Mouse (Mus musculus): ENCODE measurements around the gene Chrm3.

Gene Chrm3

DNA sequence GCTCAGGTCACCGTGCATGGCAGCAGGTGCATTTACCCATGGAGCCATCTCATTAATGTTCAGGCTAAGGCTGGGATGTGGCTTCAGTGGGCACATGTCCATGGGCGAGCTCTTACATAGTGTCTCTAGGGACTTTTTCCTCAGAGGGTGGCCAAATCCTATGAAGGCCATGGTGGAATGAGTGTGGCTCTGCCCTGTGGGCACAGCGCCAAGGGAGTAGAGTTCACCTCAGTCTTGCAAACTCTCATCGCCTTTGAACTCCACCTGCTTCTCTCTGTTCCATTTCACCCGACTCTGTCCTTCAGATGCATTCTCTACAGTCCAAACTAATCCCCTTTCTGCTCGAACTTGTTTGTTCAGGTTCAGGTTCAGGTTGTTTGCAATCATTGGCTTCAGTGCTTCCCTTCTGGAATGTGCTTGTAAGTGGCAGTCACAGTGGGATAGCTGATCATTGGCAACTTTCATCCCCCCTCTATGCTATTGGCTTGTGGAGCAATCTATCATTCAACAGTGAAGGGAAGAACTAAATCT lies 278.7 kb downstream of the Chrm3 start:
- intact Hi-C loops (cut with DNase I): no loop called here

DNA sequence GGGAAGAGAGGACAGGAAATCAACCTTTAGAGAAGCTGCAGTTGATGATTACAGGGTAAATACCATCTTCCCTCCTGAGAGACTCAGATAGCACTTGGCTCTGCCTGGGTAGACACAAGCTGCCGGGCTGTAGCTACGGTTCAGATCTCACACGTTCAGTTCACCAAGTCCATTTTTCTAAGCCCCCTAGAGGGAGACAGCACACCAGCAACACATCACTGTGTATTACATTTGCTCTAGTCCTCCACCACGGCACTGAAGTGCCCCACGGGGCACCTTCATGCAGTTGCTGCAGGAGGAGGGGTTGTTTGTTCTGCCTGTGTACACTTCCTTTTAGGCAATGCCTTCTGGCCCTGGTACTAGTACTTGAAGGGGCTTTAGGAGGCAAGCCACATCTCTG lies 289.5 kb downstream of the Chrm3 start:
- intact Hi-C loops (cut with DNase I): no loop called here

DNA sequence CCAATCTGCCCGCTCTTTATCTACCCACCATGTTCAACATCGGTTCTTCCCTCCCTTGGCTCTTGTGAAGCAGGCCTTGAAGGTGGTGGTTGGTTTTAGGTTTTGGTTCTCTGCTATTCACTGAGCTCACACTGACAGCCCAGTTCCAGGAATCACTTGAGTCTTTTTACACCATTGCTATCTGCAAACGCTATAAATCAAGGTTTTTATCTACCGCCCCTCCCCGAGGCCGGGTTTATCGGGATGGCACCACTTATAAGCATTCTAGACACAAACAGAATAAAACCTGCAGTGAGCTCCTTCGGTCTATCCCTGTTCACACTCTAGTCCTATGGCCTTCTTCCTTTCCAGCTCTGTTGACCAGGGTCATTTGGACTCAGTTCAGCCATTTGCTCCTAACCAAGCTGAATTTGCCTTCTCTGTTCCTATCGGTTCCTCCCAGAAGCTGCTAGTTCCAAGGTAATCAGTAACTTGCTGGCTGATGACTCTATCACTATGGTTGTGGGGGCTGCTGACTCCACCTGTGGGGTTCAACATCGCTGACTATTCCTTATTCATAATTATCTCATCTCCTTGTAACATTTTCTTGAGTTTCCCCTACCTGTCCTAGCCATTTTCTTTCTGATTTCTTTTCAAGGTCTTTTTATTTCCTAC lies 291.6 kb downstream of the Chrm3 start:
- intact Hi-C loops (cut with DNase I): no loop called here

DNA sequence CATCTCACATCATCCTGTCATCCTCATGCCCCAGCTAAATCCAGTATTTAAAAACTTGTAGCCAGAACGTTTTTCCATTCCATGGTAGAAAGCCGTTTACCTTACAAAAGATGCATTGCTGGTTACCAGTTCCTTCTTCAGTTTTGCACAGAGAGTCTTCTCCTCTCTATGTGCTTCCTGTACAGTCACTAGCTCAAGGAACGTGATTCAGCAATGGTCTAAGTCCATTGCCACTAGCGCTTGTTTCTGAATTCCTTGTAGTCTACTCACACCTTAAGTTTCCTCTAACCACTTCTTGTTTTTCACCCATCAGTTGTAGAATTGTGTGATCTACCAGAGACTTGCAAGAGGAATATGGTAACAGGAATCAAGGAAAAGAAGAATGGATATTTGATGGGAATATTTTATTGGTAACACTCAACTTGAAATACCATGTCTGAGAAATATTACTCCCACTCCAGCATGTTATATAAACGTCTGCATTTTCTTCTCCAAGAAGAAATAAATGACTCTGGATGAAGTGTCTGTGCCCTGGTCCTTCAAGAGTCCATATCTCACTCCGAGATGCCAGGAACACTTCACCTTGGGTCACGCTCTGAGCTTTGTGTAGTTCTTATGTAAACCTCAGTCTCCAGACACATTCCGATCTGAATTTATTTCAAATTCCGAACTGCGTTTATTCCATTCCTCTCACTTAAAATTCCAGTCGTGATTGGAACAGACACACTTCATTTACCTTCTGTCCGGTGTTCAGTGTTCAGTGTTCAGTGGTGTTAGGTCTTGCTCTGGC lies 293.6 kb downstream of the Chrm3 start:
- intact Hi-C loops (cut with DNase I): no loop called here

DNA sequence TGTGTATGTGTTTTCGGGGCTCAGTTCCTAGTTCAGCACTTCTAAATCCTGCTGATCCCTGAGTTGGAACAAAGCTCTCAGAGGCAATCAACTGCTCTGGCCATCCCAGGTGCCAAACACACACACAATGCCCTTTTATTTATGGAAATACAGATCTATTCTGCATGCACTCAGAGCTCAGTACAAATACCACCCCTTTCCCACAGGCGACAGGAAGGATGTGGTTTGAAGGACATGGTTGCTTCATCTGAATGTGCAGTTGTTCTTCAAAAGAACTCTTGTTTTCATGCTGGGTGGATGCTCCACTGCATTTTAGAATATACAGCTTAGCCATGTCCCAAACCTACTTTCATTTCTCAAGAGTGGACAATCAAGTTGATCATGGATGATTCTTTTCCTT lies 294.9 kb downstream of the Chrm3 start:
- intact Hi-C loops (cut with DNase I): no loop called here

DNA sequence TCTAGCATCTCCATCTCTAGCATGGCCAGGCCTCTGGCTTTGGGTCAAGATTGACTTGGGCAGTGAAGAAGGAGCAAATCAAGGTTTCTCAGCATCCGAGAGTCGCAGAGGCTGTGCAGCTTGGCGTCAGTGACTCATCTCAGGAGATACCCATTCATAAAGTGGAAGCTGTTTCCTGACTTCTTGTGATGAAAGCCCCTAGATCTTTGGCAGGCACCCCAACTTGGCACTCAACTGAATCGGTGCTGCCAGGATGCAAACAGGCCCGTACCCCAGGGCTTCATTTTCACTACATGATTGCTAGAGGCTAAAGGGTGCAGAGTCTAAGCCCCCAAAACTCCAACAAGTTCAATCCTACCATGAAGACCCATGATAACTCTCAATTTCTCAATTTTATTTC lies 298.0 kb downstream of the Chrm3 start:
- intact Hi-C loops (cut with DNase I): no loop called here

DNA sequence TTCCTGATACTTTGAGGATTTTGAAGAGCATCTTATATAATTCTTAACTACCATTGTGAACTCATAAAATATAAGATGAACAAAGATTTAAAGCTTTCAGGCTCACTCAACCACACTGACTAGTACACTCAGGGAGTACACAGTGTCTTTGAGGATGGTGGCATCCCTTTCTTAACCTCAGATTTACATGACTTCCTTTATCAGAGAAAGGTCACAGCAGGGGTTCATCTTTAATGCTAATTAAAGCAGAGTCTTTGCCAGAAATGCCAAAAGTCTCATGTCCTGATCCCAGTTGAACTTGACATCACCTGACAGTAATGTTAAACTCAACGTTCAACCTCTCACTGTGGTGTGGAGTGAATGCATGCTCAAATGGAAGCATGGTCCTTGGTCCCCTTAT lies 301.7 kb downstream of the Chrm3 start:
- intact Hi-C loops (cut with DNase I): no loop called here

DNA sequence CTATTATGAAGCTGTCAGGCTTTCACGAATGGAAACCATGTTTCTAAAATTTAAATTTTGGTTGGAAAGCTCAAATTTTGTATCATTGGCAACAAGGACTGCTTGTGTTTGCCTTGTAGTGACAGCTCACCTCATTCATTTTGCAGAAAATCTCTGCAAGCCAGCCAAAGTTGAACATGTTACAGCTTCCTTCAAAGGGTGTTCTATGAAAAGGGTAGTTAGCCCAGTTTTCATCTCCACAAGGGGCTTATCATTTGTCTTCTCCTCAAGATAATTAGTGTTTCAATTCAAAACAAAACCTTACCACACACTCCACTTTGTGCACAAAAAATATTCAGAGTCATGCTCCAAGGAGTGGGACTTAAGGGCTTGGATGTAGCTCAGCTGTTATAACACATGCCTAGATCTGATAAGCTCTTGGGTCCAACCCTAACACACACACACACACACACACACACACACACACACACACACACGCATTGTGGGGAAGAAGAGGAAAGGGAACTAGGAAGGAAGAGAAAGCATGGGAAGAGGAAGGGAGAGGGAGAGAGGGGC lies 302.9 kb downstream of the Chrm3 start:
- intact Hi-C loops (cut with DNase I): no loop called here

DNA sequence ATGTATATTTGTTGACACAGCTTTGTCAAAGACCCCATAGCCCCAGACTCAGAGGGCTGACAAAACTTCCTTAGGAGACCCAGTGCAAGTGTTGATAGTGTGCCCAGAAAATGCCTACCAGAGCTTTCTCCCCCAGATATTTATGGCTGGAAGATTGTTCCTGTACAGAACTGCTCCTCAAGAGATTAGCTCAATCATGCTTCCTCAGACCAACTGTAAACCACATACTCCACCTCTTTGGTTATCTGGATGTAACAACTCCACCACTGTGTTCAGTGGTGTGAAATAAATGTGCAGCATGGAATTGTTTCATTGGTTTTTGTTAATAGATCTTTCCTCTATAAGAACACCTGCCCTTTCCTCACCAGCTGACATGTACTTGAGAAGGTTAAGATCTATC lies 306.6 kb downstream of the Chrm3 start:
- intact Hi-C loops (cut with DNase I): no loop called here

DNA sequence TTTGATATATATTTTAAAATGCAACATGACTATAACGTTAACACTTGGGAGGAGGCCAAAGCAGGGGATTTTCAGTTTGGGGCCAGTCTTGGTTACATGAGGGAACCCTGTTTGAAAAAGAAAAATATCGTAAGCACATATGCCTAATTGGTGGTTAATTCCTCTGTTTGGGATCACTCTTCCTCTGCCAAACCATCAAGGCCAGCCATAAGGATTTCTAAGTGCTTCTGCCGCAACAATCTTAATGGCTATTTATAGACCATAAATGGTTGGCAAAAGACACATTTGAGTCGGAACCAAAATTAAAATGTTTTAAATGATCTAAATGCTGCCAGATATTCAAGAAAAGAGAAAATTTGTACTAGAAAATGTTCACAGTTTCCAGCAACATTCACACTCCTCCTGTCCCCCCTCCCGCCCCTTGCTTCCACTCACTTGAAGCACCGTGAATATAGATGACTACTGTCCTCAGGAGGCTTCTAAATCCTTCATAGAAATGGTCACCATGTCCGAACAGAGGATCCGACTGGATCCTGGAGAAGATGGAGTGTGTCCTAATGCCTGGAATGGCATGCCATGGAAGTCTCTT lies 307.3 kb downstream of the Chrm3 start:
- intact Hi-C loops (cut with DNase I): no loop called here

DNA sequence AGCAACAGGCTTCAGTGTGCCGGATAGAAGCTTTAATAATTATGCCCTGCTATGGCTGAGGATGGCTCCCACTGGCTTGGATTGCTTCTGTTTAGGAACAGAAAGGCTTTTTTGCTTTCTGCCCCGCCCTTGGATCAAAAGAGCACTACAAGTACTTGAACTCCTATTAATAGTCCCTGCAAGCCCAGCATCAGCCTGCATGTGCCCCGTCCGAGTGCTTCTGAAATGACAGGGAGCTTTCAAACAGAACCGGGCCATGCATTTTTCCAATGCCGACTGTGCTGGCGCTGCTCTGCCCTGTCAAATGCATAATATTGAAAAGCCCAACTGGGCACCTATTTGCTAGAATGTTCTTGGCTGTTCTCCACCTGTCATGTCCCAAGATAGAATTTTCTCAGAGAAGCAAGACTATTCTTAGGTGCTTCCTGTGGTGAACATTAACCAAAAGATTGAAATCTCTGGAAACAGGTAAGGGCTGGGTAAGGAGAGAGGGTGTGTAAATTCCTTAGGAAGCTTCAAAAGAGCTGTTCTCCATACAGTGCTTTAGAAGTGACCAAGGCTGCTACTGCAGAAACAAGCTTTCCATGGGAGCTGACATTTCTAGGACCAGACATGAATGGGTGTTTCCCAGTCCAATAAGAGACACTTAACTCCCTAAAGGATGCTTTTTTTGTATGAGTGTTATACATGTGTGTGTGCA lies 314.8 kb downstream of the Chrm3 start:
- intact Hi-C loops (cut with DNase I): no loop called here

DNA sequence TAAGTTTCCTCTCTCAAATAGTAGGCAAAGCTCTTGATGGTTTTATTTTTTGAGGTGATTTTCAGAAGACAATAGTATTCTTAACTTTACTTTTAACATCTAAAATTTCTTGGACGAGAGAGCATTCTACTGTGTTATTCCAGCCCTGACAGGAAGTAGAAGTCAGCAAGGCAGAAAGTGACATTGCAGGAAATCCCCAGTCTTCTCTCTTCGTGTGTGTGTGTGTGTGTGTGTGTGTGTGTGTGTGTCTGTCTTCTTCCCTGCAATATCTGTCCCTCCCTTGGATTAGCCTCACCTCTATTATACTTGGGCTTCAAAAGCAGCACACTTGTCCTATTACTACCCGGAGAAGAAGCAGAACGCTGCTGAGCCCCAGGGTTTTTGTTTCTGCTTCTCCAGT lies 316.6 kb downstream of the Chrm3 start:
- intact Hi-C loops (cut with DNase I): no loop called here

DNA sequence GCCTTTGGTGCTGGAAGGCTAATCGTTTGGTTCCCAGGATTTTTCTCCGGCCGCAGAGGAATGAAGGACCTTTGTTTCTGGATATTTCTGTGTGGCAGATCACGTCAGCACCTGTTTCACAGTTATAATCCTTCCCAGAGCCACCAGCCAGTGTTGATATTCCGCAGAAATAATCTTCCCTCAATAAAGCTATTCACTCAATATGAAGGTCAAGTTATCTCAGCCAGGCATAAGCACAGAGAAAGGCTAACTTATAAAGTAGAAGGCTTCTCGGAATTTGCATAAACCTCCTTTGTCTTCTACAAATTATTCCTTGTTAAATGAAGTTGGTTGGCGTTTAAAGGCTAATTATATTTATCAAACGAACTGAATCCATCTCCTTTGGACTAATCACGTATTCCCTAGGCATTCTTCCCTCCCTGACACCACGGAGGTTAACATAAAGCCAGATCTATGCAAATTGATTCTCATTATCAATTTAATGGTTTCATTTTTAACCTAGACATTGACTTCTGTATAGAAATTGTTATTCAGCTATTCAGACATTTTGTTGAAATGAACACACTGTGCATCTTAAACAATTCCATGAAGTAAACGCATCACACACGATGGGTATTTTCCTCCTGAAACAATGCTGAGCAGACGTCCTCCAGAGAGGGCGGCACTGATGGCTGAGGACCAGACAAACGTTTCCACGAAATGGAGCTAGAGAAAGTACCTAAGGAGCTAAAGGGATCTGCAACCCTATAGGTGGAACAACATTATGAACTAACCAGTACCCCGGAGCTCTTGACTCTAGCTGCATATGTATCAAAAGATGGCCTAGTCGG lies 326.9 kb downstream of the Chrm3 start:
- intact Hi-C loops (cut with DNase I): no loop called here

DNA sequence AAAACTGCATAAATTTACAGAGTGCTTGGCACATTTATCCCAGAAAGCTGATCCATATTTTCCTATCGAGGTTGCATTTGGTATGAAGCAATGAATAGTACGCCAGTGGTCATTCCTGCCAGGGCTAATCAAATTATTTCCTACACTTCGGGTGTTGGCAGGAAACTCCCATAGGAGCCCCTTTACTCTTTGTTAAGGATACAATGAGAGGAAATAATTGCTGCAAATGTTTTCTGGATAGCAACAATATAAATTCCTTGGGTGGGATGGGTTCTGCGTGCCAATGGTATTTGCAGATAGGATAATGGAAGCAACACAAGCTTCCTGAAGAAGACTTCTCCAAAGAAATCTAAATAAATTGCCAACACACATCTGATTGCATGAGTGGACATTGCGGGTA lies 329.1 kb downstream of the Chrm3 start:
- intact Hi-C loops (cut with DNase I): no loop called here

DNA sequence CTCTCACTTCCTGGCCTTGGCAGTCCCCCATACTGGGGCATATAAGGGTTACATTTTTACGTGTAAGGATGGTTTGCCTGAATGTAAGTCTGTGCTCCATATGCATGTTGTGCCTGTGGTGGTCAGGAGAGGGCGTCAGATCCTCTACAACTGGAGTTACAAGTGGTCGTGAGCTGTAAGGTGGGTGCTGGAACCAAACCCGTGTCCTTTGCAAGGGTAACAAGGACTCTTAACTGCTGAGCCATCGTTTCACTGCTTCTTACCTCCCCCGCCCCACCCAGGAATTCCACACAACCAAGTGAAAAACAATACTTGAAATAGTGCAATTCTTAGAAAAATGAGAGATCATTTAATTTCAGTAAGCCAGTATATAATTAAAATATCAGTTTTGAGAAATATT lies 330.7 kb downstream of the Chrm3 start:
- intact Hi-C loops (cut with DNase I): no loop called here

DNA sequence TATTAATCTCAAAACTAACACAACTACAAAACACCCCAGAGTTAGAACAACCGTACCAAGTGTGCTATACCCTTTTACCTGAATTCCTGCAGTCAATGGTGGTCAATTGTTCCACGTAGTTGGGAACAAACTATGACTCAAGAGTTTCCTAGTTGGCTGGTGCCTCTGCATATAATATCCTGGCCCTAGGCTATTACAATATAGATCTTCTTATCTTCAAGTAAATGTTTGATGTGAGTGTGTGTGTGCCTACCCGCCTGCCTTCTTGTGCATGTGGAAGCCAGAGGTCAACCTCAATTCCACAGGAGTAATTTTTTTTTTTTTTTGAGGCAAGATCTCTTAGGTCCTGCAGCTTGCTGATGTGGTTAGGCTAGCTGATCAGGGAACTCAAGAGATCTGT lies 335.5 kb downstream of the Chrm3 start:
- intact Hi-C loops (cut with DNase I): no loop called here

DNA sequence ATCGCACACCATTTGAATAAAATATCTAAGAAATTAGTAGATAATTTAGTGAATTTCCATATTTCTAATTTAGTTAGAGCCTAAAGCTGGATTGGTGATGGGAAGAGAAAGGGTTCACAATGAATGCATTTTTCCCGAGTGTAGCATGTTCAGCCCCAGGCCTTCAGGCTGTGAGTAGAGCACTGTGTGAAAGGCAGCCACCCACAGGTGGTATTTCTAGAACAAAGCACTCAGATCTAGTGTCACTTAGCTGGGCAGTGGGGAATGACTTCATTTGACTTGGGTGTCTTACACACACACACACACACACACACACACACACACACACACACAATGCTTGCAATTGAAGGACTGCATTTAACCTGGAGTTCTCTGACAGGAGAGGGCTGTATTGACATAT lies 337.5 kb downstream of the Chrm3 start:
- intact Hi-C loops (cut with DNase I): no loop called here

DNA sequence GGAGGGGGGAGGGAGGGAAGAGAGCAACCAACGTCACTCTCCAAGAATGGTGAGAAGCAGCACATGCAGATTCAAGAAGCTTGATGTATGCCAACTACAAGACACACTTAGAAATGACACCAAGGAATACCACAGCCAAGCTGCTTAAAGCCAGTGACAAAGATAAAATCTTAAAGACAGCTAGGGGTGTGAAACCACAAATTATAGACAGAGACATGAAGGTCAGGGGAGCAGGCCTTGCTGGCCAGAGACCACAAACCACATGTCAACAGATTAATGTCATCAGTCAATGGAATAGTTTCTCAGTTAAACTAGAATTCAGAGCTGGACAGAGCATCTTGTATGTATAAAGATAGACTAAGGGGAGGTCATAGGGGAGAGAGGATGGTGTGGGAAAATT lies 341.4 kb downstream of the Chrm3 start:
- intact Hi-C loops (cut with DNase I): no loop called here

DNA sequence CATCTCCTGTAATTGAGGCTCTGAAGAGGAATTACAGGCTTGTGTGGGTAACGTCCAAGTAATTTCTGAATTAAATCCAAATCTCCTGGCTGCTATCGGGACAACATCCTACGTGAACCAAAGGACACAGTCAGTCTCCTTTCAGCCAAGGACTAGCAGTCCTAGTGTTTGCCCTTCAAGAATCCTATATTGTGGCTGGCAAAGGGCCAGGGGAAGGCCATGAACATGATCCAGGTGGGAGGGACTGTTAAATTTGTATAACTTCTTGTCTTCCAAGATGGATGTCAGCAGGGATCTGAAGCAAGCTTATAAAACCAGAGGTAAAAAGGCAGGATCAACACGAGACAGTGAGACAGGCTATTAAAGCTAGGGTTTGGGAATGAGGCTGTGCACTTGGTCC lies 357.7 kb downstream of the Chrm3 start:
- intact Hi-C loops (cut with DNase I): no loop called here

DNA sequence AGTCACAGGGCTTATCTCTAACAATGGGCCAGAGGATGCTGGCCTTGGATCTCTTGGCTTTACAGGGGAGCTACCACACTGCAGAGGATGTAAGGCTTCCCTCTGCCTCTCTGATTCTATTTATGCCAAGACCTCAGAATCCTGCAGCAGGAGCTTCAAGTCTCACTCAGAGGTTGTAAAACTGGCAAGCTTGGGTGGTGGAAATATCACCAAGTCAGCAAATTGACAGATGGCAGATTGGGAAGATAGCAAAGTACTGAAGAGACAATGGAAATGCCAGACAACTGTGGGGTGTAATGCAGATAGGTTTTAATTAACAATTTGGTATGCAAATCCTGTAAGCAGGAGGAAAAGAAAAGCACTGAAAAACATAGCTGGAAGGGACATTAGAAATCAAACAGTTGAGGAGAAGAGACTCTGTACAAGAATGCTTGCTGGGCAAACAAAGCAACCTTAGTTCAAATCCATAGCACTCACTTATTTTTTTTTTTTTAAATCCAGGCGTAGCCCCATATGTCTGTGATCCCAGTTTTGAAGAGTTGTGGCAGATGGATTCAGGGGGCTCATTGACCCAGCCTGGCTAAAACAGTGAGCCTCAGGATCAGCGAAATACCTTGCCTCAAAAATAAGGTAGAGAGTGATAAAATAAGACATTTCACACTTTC lies 362.9 kb downstream of the Chrm3 start:
- intact Hi-C loops (cut with DNase I): no loop called here
